Comparison of ENCODE assay signal across 16 mouse cellular contexts in the genomic region with DNA sequence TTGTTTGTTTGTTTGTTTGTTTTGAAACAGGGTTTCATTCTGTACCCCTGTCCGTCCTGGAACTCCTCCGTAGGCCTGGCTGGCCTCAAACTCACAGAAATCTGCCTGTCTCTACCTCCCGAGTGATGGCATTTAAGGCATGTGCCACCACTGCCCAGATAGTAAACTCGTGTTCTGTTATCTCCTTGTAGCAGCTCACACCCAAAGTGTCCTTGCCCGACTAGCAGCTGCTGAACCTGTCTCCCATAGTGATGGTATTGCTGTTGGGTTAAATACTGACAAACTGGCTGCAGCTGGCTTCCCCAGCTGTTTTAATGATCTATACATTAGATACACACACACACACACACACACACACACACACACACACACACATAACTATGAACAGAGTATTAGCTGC. TPM values are rescaled to one million over a fixed set of nuclear protein-coding genes. Genes with fewer than 3 reads are reported as not detected.
"Had no signal": no experiment of that assay in that cellular context is flagged by ENCODE, and none has a peak within 500 bp of the region (broad histone marks: within the 10 kb centered on the region; RNA-seq: fewer than 3 reads in every experiment).

No protein-coding gene starts in this region.

- ATAC-seq: intestine, postnatal 0 days; midbrain, embryonic 13.5 days had no signal

- H3K4me3 ChIP-seq: limb, embryonic 12.5 days; lung, embryonic 15.5 days; midbrain, embryonic 13.5 days; neural tube, embryonic 12.5 days; stomach, embryonic 15.5 days had no signal

- H3K36me3 ChIP-seq: limb, embryonic 12.5 days; lung, embryonic 15.5 days; midbrain, embryonic 13.5 days; neural tube, embryonic 12.5 days; stomach, embryonic 15.5 days had no signal

- H3K9ac ChIP-seq: limb, embryonic 12.5 days; lung, embryonic 15.5 days; midbrain, embryonic 13.5 days; neural tube, embryonic 12.5 days; stomach, embryonic 15.5 days had no signal

- H3K9me3 ChIP-seq: limb, embryonic 12.5 days; lung, embryonic 15.5 days; midbrain, embryonic 13.5 days; neural tube, embryonic 12.5 days; stomach, embryonic 15.5 days had no signal

- H3K27me3 ChIP-seq: limb, embryonic 12.5 days; lung, embryonic 15.5 days; midbrain, embryonic 13.5 days; neural tube, embryonic 12.5 days; stomach, embryonic 15.5 days had no signal

- DNase-seq: kidney, adult 9 months; kidney, postnatal 36 days; layer of hippocampus, adult 9-11 months; lung, postnatal 14 days; retina, postnatal 1 day; right cerebral cortex, postnatal 4 days; spleen, adult 18-20 months; thymus, postnatal 36 days had no signal

- H3K4me1 ChIP-seq: stomach, embryonic 15.5 days had no signal

- H3K4me2 ChIP-seq: limb, embryonic 12.5 days; lung, embryonic 15.5 days; midbrain, embryonic 13.5 days; neural tube, embryonic 12.5 days; stomach, embryonic 15.5 days had no signal

- H3K27ac ChIP-seq: kidney, postnatal 0 days; limb, embryonic 12.5 days; lung, embryonic 15.5 days; macrophage; midbrain, embryonic 13.5 days; neural tube, embryonic 12.5 days; stomach, embryonic 15.5 days had no signal

RNA-seq across cellular contexts. Expression of a gene that starts 55.5 kb away (rescaled TPM):
- polyA plus RNA-seq: macrophage had no signal
